Mouse (Mus musculus) lung, embryonic 16.5 days (tissue): ENCODE measurements around the gene Rhou. TPM values are rescaled to one million over a fixed set of nuclear protein-coding genes. Genes with fewer than 3 reads are reported as not detected.

Experiments
- ATAC-seq: fragments of 200-750 bp; cut with Nextera tagmentation; 2 replicates; pipeline ENCODE4 v1.8.0; 2017; ENCODE audit warnings: low read depth, mild to moderate bottlenecking, moderate library complexity
- H3K27ac ChIP-seq: fragments of 300-500 bp; sonication (generic); 2 replicates; pipeline ENCODE4 v1.5.1; 2014; ENCODE audit warnings: mild to moderate bottlenecking, control low read depth, low read length
- H3K27me3 ChIP-seq: fragments of 300-500 bp; sonication (generic); 2 replicates; pipeline ENCODE4 v1.6.1; 2014; ENCODE audit warnings: low read depth, low read length, mixed read lengths; ENCODE audit not compliant: control insufficient read depth, insufficient read depth
- H3K36me3 ChIP-seq: fragments of 300-500 bp; sonication (generic); 2 replicates; pipeline ENCODE4 v1.6.1; 2014; ENCODE audit warnings: low read length; ENCODE audit not compliant: control insufficient read depth, insufficient read depth
- H3K4me1 ChIP-seq: fragments of 300-500 bp; sonication (generic); replicated peaks from 2 replicates; pipeline ENCODE4 v1.6.1; 2014; ENCODE audit warnings: low read length, mixed read lengths; ENCODE audit not compliant: control insufficient read depth, insufficient read depth
- H3K4me2 ChIP-seq: fragments of 300-500 bp; sonication (generic); 2 replicates; pipeline ENCODE4 v1.6.1; 2014; ENCODE audit warnings: low read depth, low read length, control low read depth
- H3K4me3 ChIP-seq: fragments of 300-500 bp; sonication (generic); 2 replicates; pipeline ENCODE4 v1.5.1; 2014; ENCODE audit warnings: mild to moderate bottlenecking, low read length, control low read depth
- H3K9ac ChIP-seq: fragments of 300-500 bp; sonication (generic); 2 replicates; pipeline ENCODE4 v1.6.1; 2014; ENCODE audit warnings: low read length, control low read depth
- H3K9me3 ChIP-seq: fragments of 300-500 bp; sonication (generic); 2 replicates; pipeline ENCODE4 v1.6.1; 2016; ENCODE audit warnings: low read length; ENCODE audit not compliant: control insufficient read depth
- WGBS: fragments of 180-500 bp; shearing (Covaris S2); extraction: QIAGEN DNeasy Blood & Tissue Kit; methylation state at CpG from one replicate; pipeline ENCODE4 v1.1.7; 2014; 5-methylcytosine and 5-hydroxymethylcytosine counted together
- polyA plus RNA-seq: library from polyadenylated mRNA; unstranded; fragments of >200 nt; fragmentation: Nextera tagmentation; extraction: Ambion mirVana; gene quantifications from 2 replicates; pipeline ENCODE4 v1.2.1, GENCODE M21; 2015

Gene Rhou
- polyA plus RNA-seq, 1 experiment from 2014 or later = 7.8 TPM

- ATAC-seq = no peak
- Histone ChIP-seq H3K27ac (peak overlapping the region; percentile 56; the same call in 1 of the 2 replicates), H3K36me3 (peaks cover 10% of the 10 kb centered on the region), H3K4me3 (peak overlapping the region; percentile 86), H3K9me3 (no peaks in the 10 kb centered on the region), H3K9ac (peak overlapping the region; percentile 92), H3K4me2 (peak overlapping the region; percentile 67), H3K27me3 (no peaks in the 10 kb centered on the region), H3K4me1 (peaks cover 37% of the 10 kb centered on the region)
- 2% methylated on average over 8 of the region's 8 CpGs for WGBS
Observed at GRCm38 (mm10) chr8:123655351-123655779, 1.6 kb downstream of the Rhou start.

- no peak overlapping the region for H3K27ac ChIP-seq
- no peak for ATAC-seq
- H3K9me3 ChIP-seq = no peaks in the 10 kb centered on the region
- no peak overlapping the region for H3K9ac ChIP-seq
- H3K4me1 ChIP-seq = peaks cover 17% of the 10 kb centered on the region
- peaks cover 15% of the 10 kb centered on the region for H3K36me3 ChIP-seq
- H3K4me2 ChIP-seq = no peak overlapping the region
- 88% methylated on average over 8 of the region's 8 CpGs for WGBS
- no peak overlapping the region for H3K4me3 ChIP-seq
- no peaks in the 10 kb centered on the region for H3K27me3 ChIP-seq
Observed at GRCm38 (mm10) chr8:123657826-123658225, 4.1 kb downstream of the Rhou start.

- Histone ChIP-seq H3K27ac (no peak overlapping the region), H3K9ac (no peak overlapping the region), H3K4me3 (no peak overlapping the region), H3K36me3 (peaks cover 18% of the 10 kb centered on the region), H3K4me1 (peaks cover 13% of the 10 kb centered on the region), H3K27me3 (no peaks in the 10 kb centered on the region), H3K4me2 (no peak overlapping the region), H3K9me3 (no peaks in the 10 kb centered on the region)
- no peak for ATAC-seq
- WGBS = 70% methylated on average over 10 of the region's 10 CpGs
Observed at GRCm38 (mm10) chr8:123659469-123660057, 5.8 kb downstream of the Rhou start.

GRCm38 (mm10) chr8:123661515-123661914 lies 7.8 kb downstream of the Rhou start:
- 85% methylated on average over 11 of the region's 11 CpGs for WGBS
- H3K9me3 ChIP-seq = no peaks in the 10 kb centered on the region
- no peak overlapping the region for H3K4me2 ChIP-seq
- no peak overlapping the region for H3K4me3 ChIP-seq
- H3K36me3 ChIP-seq = peaks cover 18% of the 10 kb centered on the region
- H3K9ac ChIP-seq = no peak overlapping the region
- ATAC-seq = no peak
- no peaks in the 10 kb centered on the region; the same call in 1 of the 2 replicates for H3K4me1 ChIP-seq
- H3K27me3 ChIP-seq = no peaks in the 10 kb centered on the region
- H3K27ac ChIP-seq = no peak overlapping the region

- no peak overlapping the region for H3K9ac ChIP-seq
- H3K4me2 ChIP-seq = no peak overlapping the region
- ATAC-seq = no peak
- peaks cover 8% of the 10 kb centered on the region for H3K36me3 ChIP-seq
- no peaks in the 10 kb centered on the region for H3K4me1 ChIP-seq
- 58% methylated on average over 6 of the region's 6 CpGs for WGBS
- no peak overlapping the region for H3K4me3 ChIP-seq
- no peak overlapping the region for H3K27ac ChIP-seq
- H3K9me3 ChIP-seq = no peaks in the 10 kb centered on the region
- no peaks in the 10 kb centered on the region for H3K27me3 ChIP-seq
Observed at GRCm38 (mm10) chr8:123665580-123665979, 11.9 kb downstream of the Rhou start.

GRCm38 (mm10) chr8:123666832-123667231 lies 13.1 kb downstream of the Rhou start:
- no peaks in the 10 kb centered on the region for H3K27me3 ChIP-seq
- H3K9me3 ChIP-seq = no peaks in the 10 kb centered on the region
- no peak overlapping the region for H3K4me2 ChIP-seq
- H3K4me3 ChIP-seq = no peak overlapping the region
- H3K4me1 ChIP-seq = no peaks in the 10 kb centered on the region
- 69% methylated on average over 1 of the region's 1 CpGs for WGBS
- H3K27ac ChIP-seq = no peak overlapping the region
- no peak overlapping the region for H3K9ac ChIP-seq
- H3K36me3 ChIP-seq = peaks cover 3% of the 10 kb centered on the region; the same call in 1 of the 2 replicates
- no peak for ATAC-seq

- Histone ChIP-seq H3K4me2 (0 out of 2 replicates have a peak overlapping the region, but pooled peaks have one; percentile 8), H3K36me3 (no peaks in the 10 kb centered on the region), H3K27me3 (no peaks in the 10 kb centered on the region), H3K9me3 (no peaks in the 10 kb centered on the region), H3K27ac (no peak overlapping the region), H3K4me3 (no peak overlapping the region), H3K9ac (no peak overlapping the region), H3K4me1 (no peaks in the 10 kb centered on the region)
- WGBS = 29% methylated on average over 4 of the region's 4 CpGs
- peak; percentile 49 for ATAC-seq
Observed at GRCm38 (mm10) chr8:123668681-123669080, 15.0 kb downstream of the Rhou start.

GRCm38 (mm10) chr8:123670766-123671165 lies 17.0 kb downstream of the Rhou start:
- 48% methylated on average over 7 of the region's 7 CpGs for whole genome bisulfite sequencing
- no peak for ATAC-seq

GRCm38 (mm10) chr8:123671454-123671853 lies 17.7 kb downstream of the Rhou start:
- H3K27me3 ChIP-seq = no peaks in the 10 kb centered on the region
- 65% methylated on average over 7 of the region's 7 CpGs for WGBS
- H3K4me2 ChIP-seq = no peak overlapping the region
- H3K4me3 ChIP-seq = no peak overlapping the region
- no peaks in the 10 kb centered on the region for H3K36me3 ChIP-seq
- ATAC-seq = no peak
- H3K27ac ChIP-seq = no peak overlapping the region
- no peaks in the 10 kb centered on the region; the same call in 1 of the 2 replicates for H3K4me1 ChIP-seq
- no peak overlapping the region for H3K9ac ChIP-seq
- H3K9me3 ChIP-seq = no peaks in the 10 kb centered on the region

More at GRCm38 (mm10) chr8:123670766-123671165, 17.0 kb downstream of the Rhou start:
- Histone ChIP-seq H3K4me3 (no peak overlapping the region), H3K4me1 (no peaks in the 10 kb centered on the region), H3K27me3 (no peaks in the 10 kb centered on the region), H3K9ac (no peak overlapping the region), H3K27ac (no peak overlapping the region), H3K9me3 (no peaks in the 10 kb centered on the region), H3K36me3 (no peaks in the 10 kb centered on the region), H3K4me2 (no peak overlapping the region)
